Mouse (Mus musculus) thymus, postnatal 25 days (tissue): ENCODE measurements around the gene Ncf2.
"Not testable (repeated sequence)": the region's sequence is repeated elsewhere in the genome, so short reads cannot be mapped to it uniquely, and the experiment has no call there.

Source experiments
- DNase-seq: peaks from one replicate; pipeline ENCODE4 v3.0.0; 2022

The Ncf2 gene

DNA sequence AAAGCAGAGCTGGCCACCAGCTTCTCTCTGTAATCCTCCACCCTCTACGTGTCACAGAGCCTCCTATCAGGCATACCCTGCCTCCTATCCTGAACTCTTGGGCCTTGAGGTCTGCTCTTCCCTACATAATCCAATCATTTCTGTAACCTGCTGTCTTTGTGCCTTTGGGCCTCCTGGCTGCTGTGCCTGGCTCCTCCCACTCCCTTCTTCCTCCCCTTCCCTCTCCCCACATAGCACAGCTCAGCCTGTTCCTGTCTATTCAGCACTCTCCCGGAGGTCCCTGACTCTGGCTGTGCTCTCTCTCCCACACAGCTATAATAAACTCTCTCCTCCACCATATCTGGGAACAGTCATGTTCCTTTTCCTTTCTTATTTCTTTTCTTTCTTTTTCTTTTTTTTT is at the start of gene Ncf2:
Gene Ncf2 (plus strand): TSS at position 298 of the 400 bp plus-strand sequence.
- no peak for DNase-seq

DNA sequence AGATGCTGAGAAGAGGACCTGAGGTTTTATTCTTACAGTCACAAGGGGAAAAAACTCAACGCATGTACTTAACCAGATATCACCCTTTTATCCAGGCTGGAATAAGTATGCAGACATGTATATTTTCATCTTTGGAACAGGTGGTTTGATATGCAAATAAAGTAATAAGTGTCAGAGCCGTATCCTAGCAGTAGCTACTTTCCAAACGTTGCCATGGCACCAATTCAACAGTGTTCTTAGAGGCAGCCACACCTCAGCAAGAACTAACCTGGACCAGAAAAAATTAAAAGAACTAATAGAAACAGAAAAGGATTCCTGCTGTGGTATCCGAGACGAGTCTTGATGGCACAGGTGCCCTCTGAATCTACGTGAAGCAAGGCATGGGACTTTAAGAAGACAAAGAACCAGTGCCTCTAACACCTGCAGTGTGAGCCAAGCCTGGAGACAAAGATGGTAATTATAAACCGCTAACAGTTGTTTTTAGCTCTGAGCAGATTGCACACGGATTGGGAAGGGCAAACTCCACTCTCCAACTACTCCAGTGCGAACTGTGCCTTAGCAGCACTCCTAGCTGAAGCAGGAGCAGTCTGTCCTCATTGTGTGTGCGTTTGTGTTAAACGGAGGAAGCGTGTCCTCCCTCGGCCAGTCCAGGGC is 49.6 kb upstream of the Ncf2 start, which contains the start of gene Apobec4:
Gene Apobec4 (plus strand): TSS at position 240 of the 654 bp plus-strand sequence.
- DNase-seq = no peak

DNA sequence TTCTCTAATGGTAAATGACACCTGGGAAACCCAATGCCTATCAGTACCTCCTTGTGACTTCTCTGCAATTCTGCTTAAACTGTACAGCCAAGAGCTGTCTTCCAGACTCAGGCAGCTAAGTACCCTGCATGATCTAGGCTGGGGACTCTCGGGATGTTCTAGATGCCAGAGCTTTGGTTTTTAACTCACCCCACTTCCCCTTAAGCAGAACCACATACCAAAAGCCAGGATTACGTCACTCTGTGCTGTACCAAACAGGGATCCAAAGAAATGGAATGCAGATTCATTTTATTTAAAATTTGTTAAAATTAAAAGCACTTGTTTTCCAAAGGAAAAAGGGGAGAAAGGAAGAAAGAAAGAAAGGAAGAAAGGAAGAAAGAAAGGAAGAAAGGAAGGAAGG is 38.2 kb upstream of the Ncf2 start:
- no peak for DNase-seq

DNA sequence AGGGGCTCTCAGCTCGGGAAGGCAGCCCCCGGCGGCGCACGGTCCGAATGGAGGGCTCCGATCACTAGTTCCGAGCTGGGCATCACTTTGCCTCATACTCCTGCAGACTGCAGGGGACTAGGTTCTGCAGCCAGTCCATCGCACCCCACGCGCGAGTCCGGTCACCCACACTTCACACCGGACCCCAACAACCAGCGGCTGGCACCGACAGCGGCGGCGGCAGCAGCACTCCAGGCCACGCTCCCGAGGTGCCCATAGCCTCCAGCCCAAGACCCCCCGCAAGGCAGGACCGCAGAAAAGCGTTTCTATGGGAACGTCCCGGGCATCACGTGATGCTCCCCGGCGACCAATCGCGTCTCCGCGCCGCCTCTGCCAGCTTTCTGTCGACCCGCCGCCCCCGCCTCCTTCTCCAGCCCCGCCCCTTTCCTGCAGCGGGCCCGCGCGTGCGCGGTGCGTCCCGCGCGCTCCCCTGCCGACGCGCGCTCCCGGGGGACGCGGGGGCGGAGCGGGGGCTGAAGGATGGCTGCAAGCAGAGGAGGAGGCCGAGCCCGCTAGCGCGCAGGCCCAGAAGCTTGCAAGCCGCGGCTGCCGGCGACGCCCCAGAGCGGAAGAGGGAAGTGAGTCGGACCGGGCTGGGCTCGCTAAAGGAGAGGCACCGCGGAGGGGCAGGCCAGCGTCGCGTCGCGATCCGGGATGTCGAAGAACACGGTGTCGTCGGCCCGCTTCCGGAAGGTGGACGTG is 33.8 kb upstream of the Ncf2 start, which contains the start of the genes Rgl1 and Arpc5:
Gene Rgl1 (minus strand): TSS at position 320 of the 741 bp plus-strand sequence.
Gene Arpc5 (plus strand): TSS at position 511 of the 741 bp plus-strand sequence.
- DNase-seq = peak; percentile 98

DNA sequence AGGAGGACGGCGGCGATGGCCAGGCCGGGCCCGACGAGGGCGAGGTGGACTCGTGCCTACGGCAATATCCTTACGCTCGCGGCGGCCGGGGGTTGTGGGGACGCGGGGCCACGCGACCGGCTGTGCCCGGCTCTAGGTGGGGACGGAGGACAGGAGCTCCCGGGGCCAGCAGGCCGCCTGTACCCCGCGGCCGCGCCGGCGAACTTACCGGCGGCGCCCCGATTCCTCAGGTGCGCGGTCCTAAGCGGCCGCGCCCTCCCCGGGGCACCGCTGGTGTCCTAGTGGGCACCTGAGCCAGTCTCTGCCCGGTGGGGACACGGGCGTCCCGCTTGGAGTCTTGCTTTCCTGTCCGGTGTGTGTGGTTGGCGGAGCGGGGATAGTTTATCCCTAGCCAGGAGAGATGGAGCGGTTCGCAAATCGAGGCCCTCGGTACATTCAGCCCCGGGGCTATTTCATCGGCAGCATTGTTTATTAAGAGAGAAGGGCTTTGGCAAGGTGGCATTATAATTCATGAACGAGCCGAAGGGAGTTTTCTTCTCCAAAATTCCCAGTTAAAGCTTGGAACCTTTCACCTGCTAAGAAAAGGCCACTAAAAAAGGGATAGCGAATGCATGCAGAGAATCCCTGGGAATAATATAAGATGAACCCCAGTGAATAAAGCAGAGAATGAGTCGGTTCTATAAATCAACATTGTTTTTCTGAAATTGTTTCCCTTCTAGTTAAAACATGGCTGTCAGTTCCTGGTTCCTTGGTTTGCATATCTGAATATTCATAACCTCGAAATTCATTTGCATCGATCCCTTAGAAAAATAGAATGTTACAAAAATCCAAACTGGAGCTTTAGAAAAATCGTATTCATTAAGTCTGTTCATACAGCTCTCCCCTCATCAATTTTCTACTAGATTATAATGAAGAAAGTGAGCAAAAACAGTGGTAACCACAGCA is 32.9 kb upstream of the Ncf2 start:
- DNase-seq = no peak

DNA sequence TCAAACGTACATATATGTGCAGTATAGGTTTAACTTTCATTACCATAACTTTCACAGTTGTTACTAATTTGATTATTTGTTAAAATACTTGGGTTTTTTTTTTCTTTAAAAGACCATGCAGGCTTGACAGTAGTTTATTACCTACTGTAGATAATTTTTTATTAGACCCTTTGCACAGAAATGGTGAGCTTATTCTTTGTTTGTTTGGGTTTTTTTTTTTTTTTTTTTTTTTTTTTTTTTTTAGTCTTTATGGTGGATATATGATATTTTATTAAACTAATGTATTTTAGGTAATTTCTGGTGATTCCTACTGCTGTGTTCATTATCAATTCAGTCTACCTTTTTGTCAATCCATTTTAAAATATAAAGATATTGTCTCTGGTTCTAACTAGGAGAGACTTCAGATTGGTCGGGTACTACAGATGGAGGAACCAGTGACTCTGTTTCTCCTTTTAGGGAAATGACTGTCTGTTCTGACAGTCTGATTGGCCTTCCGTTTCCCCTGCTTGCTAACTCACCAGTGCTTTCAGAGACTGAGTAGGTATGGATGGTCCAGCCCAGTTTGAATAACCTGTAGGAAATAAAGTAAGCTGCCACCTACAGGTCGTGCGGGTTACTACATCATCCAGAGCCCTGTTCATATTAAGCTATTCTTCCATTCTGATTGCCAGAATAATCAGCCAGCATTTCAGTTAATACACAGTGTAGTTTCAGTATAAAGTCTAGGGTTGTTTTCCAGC is 32.1 kb upstream of the Ncf2 start:
- peak; percentile 79 for DNase-seq

DNA sequence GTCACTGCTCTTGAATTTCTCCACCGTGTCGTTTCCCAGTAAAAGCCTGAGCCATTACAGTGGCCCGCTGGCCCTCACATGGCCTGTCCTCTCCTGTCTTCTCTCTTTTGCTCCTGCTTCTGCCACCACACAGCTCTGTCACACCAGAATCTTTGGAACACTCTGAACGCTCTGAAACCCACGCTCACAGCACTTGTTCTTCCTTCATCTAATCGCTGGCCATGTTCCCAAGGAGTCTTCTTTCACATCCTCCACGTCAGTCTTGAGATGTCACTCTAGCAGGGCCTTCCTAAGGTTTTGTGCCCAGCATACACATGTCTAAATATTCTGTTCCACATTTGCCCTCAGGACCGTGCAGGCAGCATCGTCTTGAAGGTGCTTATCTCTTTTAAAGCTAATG is 29.0 kb upstream of the Ncf2 start:
- DNase-seq = no peak

DNA sequence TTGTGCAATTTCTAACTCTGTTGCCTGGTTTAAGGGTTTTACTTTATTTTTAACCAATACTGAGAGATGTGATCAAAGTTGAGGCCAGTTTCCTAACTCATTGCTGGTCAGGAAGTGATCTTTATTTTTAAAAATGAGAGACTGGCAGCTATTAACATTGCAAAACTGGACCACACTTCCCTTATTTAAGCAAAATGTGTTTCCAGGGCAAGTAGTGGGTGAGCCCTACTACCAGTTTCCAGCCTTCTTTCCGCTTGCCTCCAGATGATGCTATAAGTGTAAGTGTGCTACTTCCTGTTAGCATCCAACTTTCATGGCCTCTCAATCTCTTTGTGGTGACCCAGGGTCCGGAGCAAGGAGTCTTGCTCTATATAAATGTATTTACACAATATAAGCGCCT is 25.4 kb upstream of the Ncf2 start:
- DNase-seq = not testable (repeated sequence)

DNA sequence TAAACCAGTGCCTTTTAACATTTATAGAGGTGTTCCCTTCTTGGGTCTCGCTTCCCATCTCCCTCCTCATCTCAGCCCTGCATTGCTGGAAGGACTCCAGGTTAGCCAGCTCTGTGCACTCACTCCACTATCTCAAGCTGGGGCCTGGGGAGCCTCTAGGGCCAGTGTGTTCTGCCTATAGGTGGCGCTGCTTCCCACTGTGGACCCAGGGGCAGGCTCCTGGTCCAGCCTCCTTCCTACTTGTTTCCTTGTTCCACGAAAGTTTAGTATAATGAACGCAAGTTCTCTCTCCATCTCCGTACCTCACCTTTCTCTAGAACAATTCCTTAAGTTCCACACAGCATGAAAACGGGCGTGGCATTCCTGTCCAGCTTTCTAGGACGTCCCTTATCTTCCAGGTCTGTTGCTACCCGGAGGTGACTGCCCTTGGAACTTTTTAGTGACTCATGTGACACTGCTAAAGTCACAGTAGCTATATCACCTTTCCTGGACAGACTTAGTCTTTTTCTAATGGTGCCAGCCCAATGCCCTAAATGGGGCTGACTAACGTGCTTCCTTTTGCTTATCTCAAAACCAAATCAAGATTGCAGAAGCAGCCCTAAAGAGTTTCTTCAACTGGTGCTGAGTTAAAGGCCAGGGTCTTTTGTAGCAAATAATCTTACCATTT is 20.8 kb upstream of the Ncf2 start:
- peak; percentile 63 for DNase-seq

DNA sequence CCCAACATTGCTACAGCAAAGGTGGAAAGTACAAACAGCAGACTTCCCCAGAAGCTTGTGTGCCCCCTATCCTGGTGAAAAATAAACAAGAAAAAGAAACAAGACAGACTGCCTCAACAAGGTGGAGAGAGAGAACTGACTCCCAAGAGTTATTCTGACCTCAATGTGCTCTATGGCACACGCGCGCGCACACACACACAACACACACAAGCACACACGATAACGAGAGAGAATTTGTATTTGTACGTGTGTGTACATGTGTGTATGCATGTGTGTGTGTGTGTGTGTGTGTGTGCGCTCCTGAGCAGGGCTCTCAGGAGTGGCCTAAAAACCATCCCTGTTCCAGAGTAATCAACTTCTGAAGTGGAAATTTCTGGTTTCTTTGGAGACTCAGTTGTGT is 15.4 kb upstream of the Ncf2 start:
- DNase-seq = no peak

DNA sequence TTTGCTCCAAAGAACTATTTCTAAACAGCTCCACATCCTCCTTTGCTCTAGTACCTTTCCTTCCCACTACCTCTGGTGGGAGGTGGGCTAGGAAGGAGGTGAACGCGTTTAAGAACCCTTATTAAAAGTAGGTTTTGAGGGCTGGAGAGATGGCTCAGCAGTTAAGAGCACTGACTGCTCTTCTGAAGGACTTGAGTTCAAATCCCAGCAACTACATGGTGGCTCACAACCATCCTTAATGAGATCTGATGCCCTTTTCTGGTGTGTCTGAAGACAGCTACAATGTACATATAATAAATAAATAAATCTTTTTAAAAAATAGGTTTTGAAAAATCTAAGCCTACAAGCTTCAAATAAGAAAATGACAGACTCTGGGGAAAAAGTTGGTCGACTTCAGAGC is 14.5 kb upstream of the Ncf2 start:
- not testable (repeated sequence) for DNase-seq

DNA sequence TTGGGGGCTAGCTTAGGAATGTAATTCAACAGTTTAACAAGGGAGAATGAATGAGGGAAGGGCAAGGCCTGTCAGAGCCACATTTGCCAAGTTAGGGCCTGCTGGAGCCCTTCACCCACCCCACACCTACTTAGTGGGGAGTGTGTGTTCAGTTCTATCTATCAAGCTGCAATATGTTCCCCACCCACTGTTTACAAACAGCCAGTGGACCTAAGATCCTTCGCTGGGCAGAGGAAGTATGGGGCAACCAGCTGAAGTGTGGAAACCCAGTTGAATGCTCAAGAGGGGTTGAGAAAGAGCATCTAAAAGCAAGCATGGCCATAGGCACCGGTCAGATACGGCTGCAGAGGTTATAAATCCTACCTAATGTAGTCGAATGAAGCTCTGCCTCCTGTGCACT is 13.0 kb upstream of the Ncf2 start:
- DNase-seq = no peak

DNA sequence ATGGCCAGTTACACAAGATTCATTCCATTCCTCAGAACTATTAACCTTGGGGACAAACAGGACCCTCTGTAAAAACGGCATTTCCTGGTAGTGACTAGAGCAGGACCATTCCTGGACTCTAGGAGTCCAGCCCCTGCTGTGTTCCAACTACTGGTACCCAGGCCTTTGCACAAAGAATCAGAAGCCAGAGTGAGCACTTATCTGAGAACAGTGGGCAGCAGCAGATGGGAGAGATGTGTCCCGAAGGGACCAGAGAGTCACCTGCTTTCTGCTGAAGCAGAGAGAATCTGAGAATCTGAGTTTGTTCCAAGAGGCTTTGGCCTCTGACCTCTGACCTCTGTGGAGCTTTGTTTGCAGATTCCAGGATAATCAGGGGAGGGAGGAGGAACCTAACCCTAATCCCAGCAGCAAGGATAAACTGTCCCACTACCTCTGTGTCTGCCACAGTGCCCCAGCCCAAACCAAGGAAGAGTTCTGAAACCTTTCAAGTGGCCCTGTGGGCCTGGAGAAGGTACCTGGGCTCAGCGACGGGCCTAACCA is 11.8 kb upstream of the Ncf2 start:
- no peak for DNase-seq

DNA sequence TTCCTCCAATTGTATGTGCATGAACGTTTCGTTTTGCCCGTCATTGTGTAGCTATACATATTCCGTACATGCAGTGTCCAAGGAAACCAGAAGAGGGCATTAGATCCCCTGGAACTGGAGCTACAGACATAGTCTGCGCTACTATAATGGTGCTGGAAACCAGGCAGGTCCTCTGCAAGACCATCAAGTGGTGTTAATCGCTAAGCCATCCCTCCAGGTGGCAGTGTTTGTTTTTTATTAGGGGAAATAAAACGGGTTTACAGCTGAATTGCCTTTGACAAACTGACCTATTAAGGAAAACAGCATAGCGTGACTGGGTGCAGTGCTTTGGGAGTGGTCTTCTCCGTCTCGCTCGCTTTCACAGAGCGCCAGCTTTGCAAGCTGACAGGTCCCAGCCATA is 9.7 kb upstream of the Ncf2 start:
- DNase-seq = peak; percentile 50

DNA sequence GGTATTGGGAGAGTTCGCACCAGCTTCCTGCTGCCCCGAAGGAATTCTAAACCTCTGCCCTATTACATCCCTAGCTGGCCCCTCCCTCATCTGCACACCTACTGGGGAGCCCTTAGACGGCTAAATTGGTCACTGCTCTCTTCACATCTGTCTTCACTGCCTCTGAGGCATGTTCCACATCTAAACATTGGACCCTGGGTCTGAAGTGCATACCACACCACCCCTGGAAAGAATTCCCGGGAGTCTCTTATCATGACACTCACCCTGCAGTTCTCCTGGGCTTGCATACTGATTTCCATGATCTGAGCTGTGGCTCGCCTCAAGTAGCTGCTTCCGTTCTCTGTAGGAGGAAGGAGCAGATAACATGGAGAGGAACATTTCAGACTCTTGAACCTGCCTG is 9.2 kb upstream of the Ncf2 start:
- no peak for DNase-seq

DNA sequence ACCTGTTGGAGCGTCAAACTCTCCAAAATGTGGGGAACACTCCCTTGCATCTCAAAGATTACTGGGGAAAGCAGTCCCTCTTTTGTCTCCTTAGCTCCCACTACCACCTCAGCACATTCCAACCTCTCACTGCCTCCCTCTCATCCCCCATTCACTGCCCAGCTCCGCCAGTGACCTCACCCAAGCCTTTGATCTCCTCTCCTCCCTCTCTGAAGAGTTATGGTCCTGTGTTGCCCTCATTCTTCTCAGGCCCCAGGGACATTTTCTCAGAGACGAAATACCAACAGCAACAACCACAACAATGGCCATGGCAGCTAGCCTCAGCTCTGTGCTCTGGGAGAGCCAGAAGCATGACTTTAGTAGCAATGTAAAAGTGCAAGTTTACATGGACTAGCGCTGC is 8.7 kb upstream of the Ncf2 start:
- no peak for DNase-seq

DNA sequence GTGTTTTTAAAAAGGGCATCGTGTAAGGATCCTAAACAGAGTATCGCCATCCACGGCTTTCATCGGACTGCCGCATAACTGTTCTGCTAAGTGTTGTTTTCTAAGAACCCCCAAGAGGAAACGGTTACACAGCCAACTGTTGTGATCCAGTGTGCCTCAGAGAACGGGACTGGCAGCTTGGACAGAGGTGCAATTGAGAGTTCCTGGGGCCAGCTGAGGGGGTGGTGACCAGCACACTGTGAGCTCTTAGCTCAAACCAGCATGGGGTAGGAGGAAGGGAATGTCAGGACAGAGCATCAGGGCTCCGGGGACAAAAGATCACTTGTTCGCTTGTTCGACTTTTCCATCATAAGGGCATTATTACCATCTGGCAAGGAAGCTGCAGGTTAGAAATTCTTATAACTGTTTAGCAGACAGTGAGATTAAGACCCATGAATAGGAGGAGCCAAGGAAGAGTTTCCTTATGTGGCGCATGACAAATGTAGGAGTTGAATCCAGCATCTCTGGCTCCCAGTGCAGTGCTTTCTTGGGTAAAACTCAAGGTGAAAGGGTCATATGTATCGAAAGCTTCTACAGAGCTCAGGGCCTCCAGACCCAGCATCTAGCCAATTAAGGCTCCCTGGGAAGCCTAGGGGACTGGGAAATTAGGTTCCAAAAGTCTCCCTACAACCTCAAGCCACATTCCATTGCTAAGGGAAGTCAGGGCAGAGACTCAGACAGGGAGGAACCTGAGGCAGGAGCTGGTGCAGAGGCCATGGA is 7.1 kb upstream of the Ncf2 start:
- no peak for DNase-seq

DNA sequence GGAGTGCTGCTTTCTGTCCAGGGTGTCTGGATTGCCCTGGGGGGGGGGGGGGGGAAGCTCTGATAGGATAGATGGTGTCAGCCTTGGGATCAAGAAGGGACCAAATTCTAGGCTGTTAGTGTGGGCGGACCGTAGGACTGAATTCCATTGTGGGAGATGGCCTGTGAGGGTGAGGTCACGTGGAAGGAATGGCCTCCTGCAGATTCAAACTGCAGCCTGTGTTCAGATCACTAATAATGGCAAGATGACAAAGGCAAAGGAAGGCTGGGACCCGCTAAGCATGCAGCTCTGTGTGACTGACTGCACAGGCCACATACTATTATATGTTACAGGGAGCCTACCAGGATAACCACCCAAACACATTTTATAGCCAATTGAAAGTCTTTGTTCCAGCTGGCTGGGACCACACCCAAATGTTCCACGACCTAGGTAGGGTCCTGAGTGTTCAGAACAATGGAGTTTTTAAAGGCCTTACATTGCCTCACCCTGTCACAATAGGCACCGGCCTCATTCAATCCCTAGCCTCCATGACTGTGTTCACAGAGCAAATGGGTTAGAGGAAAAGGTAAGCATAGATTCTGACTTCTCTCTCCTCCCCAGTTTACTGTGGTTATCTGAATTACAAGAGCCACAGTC is 6.4 kb upstream of the Ncf2 start:
- DNase-seq = no peak

DNA sequence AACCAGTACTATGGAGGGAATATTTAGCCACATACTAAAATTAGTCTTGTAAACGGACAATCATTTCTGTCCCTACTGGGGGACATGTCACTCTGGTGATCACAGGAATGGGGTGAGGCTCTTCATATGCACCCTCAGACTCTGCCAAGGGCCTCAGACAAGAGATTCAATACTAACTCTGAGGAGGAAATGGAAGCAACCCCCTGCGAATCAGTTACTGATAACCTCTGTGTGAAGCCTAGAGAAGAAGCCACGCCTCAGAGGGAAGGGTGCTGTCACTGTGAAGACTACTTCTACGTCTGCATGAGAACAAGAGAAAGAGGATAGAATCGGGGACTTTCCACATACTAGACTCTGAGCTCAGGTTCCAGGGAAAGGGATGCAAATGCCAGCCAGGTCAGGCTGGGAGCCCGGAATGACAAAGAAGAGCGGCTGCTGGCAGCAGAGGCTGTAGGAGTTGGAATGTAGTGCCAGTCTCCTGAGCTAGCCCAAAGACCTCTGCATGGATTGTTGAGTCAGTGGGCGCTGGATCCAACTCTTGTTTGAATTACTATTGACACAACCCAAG is 4.2 kb upstream of the Ncf2 start:
- DNase-seq = no peak

DNA sequence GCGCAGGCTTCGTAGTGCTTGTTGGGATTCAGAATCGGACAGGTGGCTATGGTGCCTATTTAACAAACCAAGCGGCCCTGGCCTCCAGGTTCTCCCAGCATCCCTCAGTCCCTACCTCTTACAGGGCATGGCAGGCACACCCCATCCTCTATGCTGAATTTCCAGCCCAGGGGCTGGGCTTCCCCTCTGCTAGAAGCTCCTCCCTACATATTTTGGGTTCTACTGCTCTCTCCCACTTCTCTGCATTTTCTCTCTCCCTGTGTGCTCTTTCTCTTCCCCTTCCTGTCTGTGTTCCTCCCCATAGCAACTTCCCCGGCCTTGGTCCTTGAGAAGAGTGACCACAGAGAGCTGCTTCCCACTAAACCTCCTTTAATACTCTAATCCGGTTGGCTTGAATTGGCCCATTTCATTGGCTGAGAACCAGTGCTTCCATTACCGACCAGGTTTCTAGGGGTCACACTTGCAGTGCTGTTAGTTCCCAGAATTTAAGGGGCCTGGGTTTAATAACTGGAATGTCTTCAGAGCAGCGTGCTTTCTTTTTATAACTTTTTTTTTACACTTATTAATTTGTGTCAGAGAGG is 3.2 kb upstream of the Ncf2 start:
- no peak for DNase-seq
